Mouse (Mus musculus): Measurements from ENCODE around the gene Spin2-ps6. TPM values are rescaled to one million over a fixed set of nuclear protein-coding genes. Genes with fewer than 3 reads are reported as not detected.
"Not testable (repeated sequence)": the region's sequence is repeated elsewhere in the genome, so short reads cannot be mapped to it uniquely, and the experiment has no call there.

Spin2-ps6 gene
- polyA plus RNA-seq (2016; fragmentation: Nextera tagmentation; extraction: Ambion mirVana): not detected in 2 replicates

GRCm38 (mm10) chrX:33234569-33234968 is at the start of gene Spin2-ps6:
Gene Spin2-ps6, plus strand, starts transcription at chrX:33234869.
- not testable (repeated sequence) for H3K27ac ChIP-seq; H3K36me3 ChIP-seq; H3K9me3 ChIP-seq; H3K4me3 ChIP-seq; H3K27me3 ChIP-seq (ENCODE audit: insufficient read depth, poor library complexity, severe bottlenecking); H3K4me1 ChIP-seq; DNase-seq (ENCODE audit: low spot score)
- 80% methylated on average over 1 of the region's 3 CpGs for WGBS

Other genes starting within 250 kb of the Spin2-ps6 start
- gene Btbd35f12, start 78.5 kb downstream of the Spin2-ps6 start, polyA plus RNA-seq (2016; fragmentation: Nextera tagmentation; extraction: Ambion mirVana): not detected in 2 replicates